Mouse (Mus musculus): ENCODE results near the gene Havcr2. TPM values are rescaled to one million over a fixed set of nuclear protein-coding genes. Genes with fewer than 3 reads are reported as not detected.

Havcr2 gene
- total and polyA plus RNA-seq, 3 experiments, result 0.27 to 0.60 TPM; not detected in 1

DNA sequence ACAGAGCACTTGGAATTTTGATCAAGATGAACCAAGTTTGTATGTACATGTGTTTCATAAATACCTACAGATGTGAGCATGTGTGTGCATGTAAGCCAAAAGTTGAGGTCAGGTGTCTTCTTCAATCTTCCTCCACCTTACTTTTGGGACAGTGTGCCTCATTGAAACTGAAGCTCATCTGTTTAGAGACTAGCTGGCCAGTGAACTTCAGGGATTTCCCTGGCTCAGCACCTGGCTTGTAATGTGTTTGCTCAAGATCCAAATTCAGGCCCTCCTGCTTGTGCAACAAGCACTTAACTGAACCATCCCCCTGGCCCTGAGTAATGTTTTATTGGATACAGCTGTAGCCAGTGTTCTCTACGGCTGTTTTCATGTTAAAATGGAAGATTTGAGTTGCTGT is 36.3 kb upstream of the Havcr2 start:
- Histone ChIP-seq H3K4me2 (ENCODE audit: insufficient read depth, low read depth, poor library complexity, severe bottlenecking) (no peak overlapping the region), H3K4me3 (replicated peaks in 1 of 3; ENCODE audit: low read depth in 2 of 3, low read length in 2 of 3, poor library complexity in 1 of 3) (no peak overlapping the region), H3K27ac (ENCODE audit: insufficient read depth, low read depth) (no peak overlapping the region), H3K4me1 (ENCODE audit: control insufficient read depth in 1 of 2, insufficient read depth in 2 of 2) (peaks cover 11 to 46% of the 10 kb centered on the region in 2 experiments), H3K27me3 (replicated peaks) (no peaks in the 10 kb centered on the region), H3K9me3 (replicated peaks; ENCODE audit: low read length) (peaks cover 4% of the 10 kb centered on the region), H3K9ac (ENCODE audit: insufficient read depth, low read depth) (no peak overlapping the region), H3K79me2 (replicated peaks; ENCODE audit: control insufficient read depth, extremely low read depth, insufficient read depth, poor library complexity, severe bottlenecking) (no peaks in the 10 kb centered on the region), H3K36me3 (replicated peaks in 1 of 2; ENCODE audit: control insufficient read depth in 1 of 2, insufficient read depth in 1 of 2, low read length in 1 of 2) (no peaks in the 10 kb centered on the region)
- in situ Hi-C loops (cut with MboI; ENCODE audit: low pct_ligation_motif_present, low pct_unique_long_range_greater_than_20kb, low sequenced_read_pairs) (no loop called here), dilution Hi-C loops (cut with MboI; ENCODE audit: extremely low pct_ligation_motif_present, extremely low pct_unique_long_range_greater_than_20kb, low sequenced_read_pairs) (no loop called here)
- peak; percentile 55 for TF ChIP-seq IRF4 (IDR thresholded peaks at IDR 0.05; ENCODE audit: low read depth, low read length)
- TF ChIP-seq RCOR1 (conservative IDR thresholded peaks at IDR 0.05; ENCODE audit: low read depth, low read length), result 0 out of 2 replicates have a peak, but pooled peaks have one; percentile 55
- TF ChIP-seq MEF2A (IDR thresholded peaks at IDR 0.05; ENCODE audit: borderline replicate concordance, low read depth, low read length), result peak; percentile 50; the same call in 1 of the 2 replicates
- TF ChIP-seq ZMIZ1 (IDR thresholded peaks at IDR 0.05; ENCODE audit: low read depth, low read length), result no peak
- no peak for TF ChIP-seq SMC3 (IDR thresholded peaks at IDR 0.05; ENCODE audit: low read depth, low read length)
- peak; percentile 55 for TF ChIP-seq BHLHE40 (IDR thresholded peaks at IDR 0.05; ENCODE audit: low read depth, low read length)
- peak; percentile 82 for TF ChIP-seq MAX (IDR thresholded peaks at IDR 0.05; ENCODE audit: low read length)
- TF ChIP-seq CHD1 (IDR thresholded peaks at IDR 0.05; ENCODE audit: low read depth, low read length), result 0 out of 2 replicates have a peak, but pooled peaks have one; percentile 44
- no peak for TF ChIP-seq USF2 (conservative IDR thresholded peaks at IDR 0.05; ENCODE audit: low read depth, low read length)
- no peak for TF ChIP-seq NELFE (IDR thresholded peaks at IDR 0.05; ENCODE audit: low read depth, low read length)
- TF ChIP-seq MYC (IDR thresholded peaks at IDR 0.05; ENCODE audit: low read depth, low read length), result no peak
- TF ChIP-seq NRF1 (IDR thresholded peaks at IDR 0.05; ENCODE audit: low read depth, low read length), result no peak
- TF ChIP-seq ZKSCAN1 (IDR thresholded peaks at IDR 0.05; ENCODE audit: borderline replicate concordance, low read depth, low read length), result no peak
- no peak for TF ChIP-seq UBTF (IDR thresholded peaks at IDR 0.05; ENCODE audit: low read depth, low read length)
- TF ChIP-seq SIN3A (IDR thresholded peaks at IDR 0.05; ENCODE audit: low read length), result peak; percentile 67
- TF ChIP-seq POLR2AphosphoS2 (IDR thresholded peaks at IDR 0.05; ENCODE audit: low read depth, low read length), result no peak
- no peak for TF ChIP-seq ZNF384 (IDR thresholded peaks at IDR 0.05; ENCODE audit: low read depth, low read length)
- 0 out of 2 replicates have a peak, but pooled peaks have one; percentile 7 for TF ChIP-seq KAT2A (IDR thresholded peaks at IDR 0.05; ENCODE audit: insufficient replicate concordance, low read length)
- peak; percentile 87 for TF ChIP-seq TCF12 (IDR thresholded peaks at IDR 0.05; ENCODE audit: low read depth, low read length)
- TF ChIP-seq EP300 (IDR thresholded peaks at IDR 0.05; ENCODE audit: low read length), result peak; percentile 76
- TF ChIP-seq PAX5 (IDR thresholded peaks at IDR 0.05; ENCODE audit: low read length), result no peak
- no peak for TF ChIP-seq CHD2 (IDR thresholded peaks at IDR 0.05; ENCODE audit: low read length)
- TF ChIP-seq GABPA (IDR thresholded peaks at IDR 0.05; ENCODE audit: insufficient replicate concordance, low read depth, low read length), result no peak
- TF ChIP-seq MAZ (IDR thresholded peaks at IDR 0.05; ENCODE audit: low read depth, low read length), result no peak
- TF ChIP-seq JUN (IDR thresholded peaks at IDR 0.05; ENCODE audit: insufficient read depth, low read depth, low read length), result no peak
- TF ChIP-seq TBP (conservative IDR thresholded peaks at IDR 0.05; ENCODE audit: low read depth, low read length), result 0 out of 2 replicates have a peak, but pooled peaks have one; percentile 45
- TF ChIP-seq JUND (conservative IDR thresholded peaks at IDR 0.05; ENCODE audit: low read depth, low read length), result no peak
- TF ChIP-seq MXI1 (IDR thresholded peaks at IDR 0.05; ENCODE audit: low read depth, low read length), result no peak
- TF ChIP-seq CTCF (conservative IDR thresholded peaks at IDR 0.05 in 1 of 2, IDR thresholded peaks at IDR 0.05 in 1 of 2; ENCODE audit: low read depth in 2 of 2, low read length in 2 of 2), result no peak
- TF ChIP-seq USF1 (IDR thresholded peaks at IDR 0.05; ENCODE audit: low read depth, low read length), result no peak
- TF ChIP-seq POLR2A (IDR thresholded peaks at IDR 0.05; ENCODE audit: low read depth, low read length), result no peak
- peak; percentile 52; the same call in 1 of the 2 replicates for TF ChIP-seq ETS1 (conservative IDR thresholded peaks at IDR 0.05; ENCODE audit: low read depth, low read length)
- no peak; the same call in 1 of the 2 replicates for TF ChIP-seq RAD21 (IDR thresholded peaks at IDR 0.05; ENCODE audit: low read depth, low read length)
- no peak for TF ChIP-seq E2F4 (IDR thresholded peaks at IDR 0.05; ENCODE audit: insufficient replicate concordance, low read depth, low read length)
- TF ChIP-seq HCFC1 (IDR thresholded peaks at IDR 0.05; ENCODE audit: low read depth, low read length), result no peak
- TF ChIP-seq ELF1 (IDR thresholded peaks at IDR 0.05; ENCODE audit: low read depth, low read length), result no peak
- peak; percentile 41; the same call in 1 of the 2 replicates for TF ChIP-seq MAFK (IDR thresholded peaks at IDR 0.05; ENCODE audit: insufficient replicate concordance, low read length)
- no peak for TF ChIP-seq ZC3H11A (IDR thresholded peaks at IDR 0.05; ENCODE audit: low read depth, low read length)
- DNase-seq (ENCODE audit: extremely low read depth), result peak; percentile 45

Measured in CH12.LX (cell line).